Mouse (Mus musculus): ENCODE measurements around the gene Slc22a2.

DNA sequence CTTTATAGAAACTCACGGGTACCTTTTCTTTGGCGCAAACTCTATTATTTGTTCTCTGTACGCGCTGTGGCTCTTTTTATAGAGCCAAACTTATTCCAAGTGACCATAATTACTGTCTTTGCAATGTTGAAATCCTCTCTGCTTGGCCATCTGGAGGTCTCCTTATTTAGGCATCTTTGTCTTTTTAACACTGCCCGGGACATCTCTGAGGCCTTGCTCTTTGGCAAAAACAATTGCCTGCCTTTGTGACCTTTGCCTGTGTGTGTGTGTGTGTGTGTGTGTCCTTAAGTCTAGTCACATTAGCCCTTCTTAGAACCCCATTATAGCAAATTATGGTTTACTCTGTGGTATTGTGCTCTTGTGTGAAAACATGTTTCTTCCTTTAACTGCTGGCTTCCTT lies 61.5 kb downstream of the Slc22a2 start:
- TF ChIP-seq CTCF (IDR thresholded peaks at IDR 0.05; ENCODE audit: extremely low read depth, insufficient read depth, low read length) (no peak), POLR2A (IDR thresholded peaks at IDR 0.05; ENCODE audit: extremely low read depth, insufficient read depth, low read length) (no peak)
